Mouse (Mus musculus) lung, embryonic 14.5 days (tissue): ENCODE data around the gene Mid1ip1. TPM values are rescaled to one million over a fixed set of nuclear protein-coding genes. Genes with fewer than 3 reads are reported as not detected.

Experiments
- ATAC-seq: fragments of 200-750 bp; cut with Nextera tagmentation; 2 replicates; pipeline ENCODE4 v1.8.0; 2017; ENCODE audit warnings: mild to moderate bottlenecking, moderate TSS enrichment, moderate library complexity; ENCODE audit not compliant: insufficient read depth
- DNase-seq: peaks from one replicate; pipeline ENCODE4 v3.0.0-alpha.2; 2015
- H3K27ac ChIP-seq: fragments of 300-500 bp; sonication (generic); 2 replicates; pipeline ENCODE4 v1.5.1; 2014; ENCODE audit warnings: low read depth, mild to moderate bottlenecking, moderate library complexity
- H3K27me3 ChIP-seq: fragments of 300-500 bp; sonication (generic); 2 replicates; pipeline ENCODE4 v1.6.1; 2014; ENCODE audit warnings: low read length, control low read depth; ENCODE audit not compliant: insufficient read depth
- H3K36me3 ChIP-seq: fragments of 300-500 bp; sonication (generic); 2 replicates; pipeline ENCODE4 v1.6.1; 2014; ENCODE audit warnings: control low read depth; ENCODE audit not compliant: insufficient read depth
- H3K4me1 ChIP-seq: fragments of 300-500 bp; sonication (generic); 2 replicates; pipeline ENCODE4 v1.6.1; 2014; ENCODE audit warnings: antibody characterized with exemption, control low read depth; ENCODE audit not compliant: insufficient read depth
- H3K4me2 ChIP-seq: fragments of 300-500 bp; sonication (generic); 2 replicates; pipeline ENCODE4 v1.6.1; 2014; ENCODE audit warnings: mild to moderate bottlenecking
- H3K4me3 ChIP-seq: fragments of 300-500 bp; sonication (generic); 2 replicates; pipeline ENCODE4 v1.5.1; 2014; ENCODE audit warnings: low read depth, low read length
- H3K9ac ChIP-seq: fragments of 300-500 bp; sonication (generic); 2 replicates; pipeline ENCODE4 v1.6.1; 2014
- H3K9me3 ChIP-seq: fragments of 300-500 bp; sonication (generic); 2 replicates; pipeline ENCODE4 v1.6.1; 2016; ENCODE audit warnings: low read depth, low read length, control low read depth
- CTCF ChIP-seq: IDR thresholded peaks from 2 replicates; pipeline ENCODE4 v1.5.1; 2016; ENCODE audit warnings: antibody characterized with exemption, low read depth
- WGBS: fragments of 180-500 bp; shearing (Covaris S2); extraction: QIAGEN DNeasy Blood & Tissue Kit; methylation state at CpG from one replicate; pipeline ENCODE4 v1.1.7; 2014; 5-methylcytosine and 5-hydroxymethylcytosine counted together
- polyA plus RNA-seq: library from polyadenylated mRNA; unstranded; fragments of >200 nt; fragmentation: Nextera tagmentation; extraction: Ambion mirVana; gene quantifications from 2 replicates; pipeline ENCODE4 v1.2.1, GENCODE M21; 2014

Gene Mid1ip1
- polyA plus RNA-seq, result 72.8 and 77.8 TPM in 2 replicates

- Histone ChIP-seq H3K27ac (peak within 1 kb of the TSS; percentile 78), H3K27me3 (no peaks in the 10 kb centered on the region), H3K4me2 (peak within 1 kb of the TSS; percentile 65), H3K9me3 (no peaks in the 10 kb centered on the region), H3K36me3 (no peaks in the 10 kb centered on the region), H3K4me1 (no peaks in the 10 kb centered on the region), H3K9ac (no peak within 1 kb of the TSS), H3K4me3 (0 out of 2 replicates have a peak within 1 kb of the TSS, but pooled peaks have one; percentile 8)
- ATAC-seq (peak; percentile 69), DNase-seq (peak; percentile 96)
- 4% methylated on average over 12 of the region's 12 CpGs for WGBS
- no peak for TF ChIP-seq CTCF
Observed at GRCm38 (mm10) chrX:10714696-10715140, at the start of gene Mid1ip1. Gene Mid1ip1, plus strand, starts transcription at chrX:10715013.

GRCm38 (mm10) chrX:10694455-10695180, 20.2 kb upstream of the Mid1ip1 start:
- Histone ChIP-seq H3K4me2 (no peak overlapping the region), H3K27me3 (no peaks in the 10 kb centered on the region), H3K27ac (no peak overlapping the region), H3K4me1 (no peaks in the 10 kb centered on the region), H3K9ac (no peak overlapping the region), H3K36me3 (no peaks in the 10 kb centered on the region), H3K9me3 (no peaks in the 10 kb centered on the region), H3K4me3 (no peak overlapping the region)
- ATAC-seq (no peak), DNase-seq (no peak)
- TF ChIP-seq CTCF, result no peak
- 78% methylated on average over 5 of the region's 5 CpGs for WGBS

- WGBS, result 82% methylated on average over 3 of the region's 3 CpGs
- Histone ChIP-seq H3K4me2 (no peak overlapping the region), H3K27me3 (no peaks in the 10 kb centered on the region), H3K9ac (no peak overlapping the region), H3K36me3 (no peaks in the 10 kb centered on the region), H3K4me3 (no peak overlapping the region), H3K27ac (no peak overlapping the region), H3K9me3 (no peaks in the 10 kb centered on the region), H3K4me1 (no peaks in the 10 kb centered on the region)
- TF ChIP-seq CTCF, result no peak
- no peak for ATAC-seq
- no peak for DNase-seq
Observed at GRCm38 (mm10) chrX:10706728-10707127, 8.1 kb upstream of the Mid1ip1 start.

- Histone ChIP-seq H3K9ac (no peak overlapping the region), H3K4me1 (no peaks in the 10 kb centered on the region), H3K27ac (peak overlapping the region; percentile 63), H3K4me2 (peak overlapping the region; percentile 65), H3K27me3 (no peaks in the 10 kb centered on the region), H3K36me3 (no peaks in the 10 kb centered on the region), H3K9me3 (no peaks in the 10 kb centered on the region), H3K4me3 (0 out of 2 replicates have a peak overlapping the region, but pooled peaks have one; percentile 8)
- DNase-seq (no peak), ATAC-seq (no peak)
- 38% methylated on average over 11 of the region's 11 CpGs for WGBS
- TF ChIP-seq CTCF, result peak; percentile 38
Observed at GRCm38 (mm10) chrX:10713839-10714637, 775 bp upstream of the Mid1ip1 start.

- Histone ChIP-seq H3K27ac (peak overlapping the region; percentile 89), H3K4me1 (no peaks in the 10 kb centered on the region), H3K27me3 (no peaks in the 10 kb centered on the region), H3K4me2 (peak overlapping the region; percentile 65), H3K9me3 (no peaks in the 10 kb centered on the region), H3K36me3 (no peaks in the 10 kb centered on the region), H3K9ac (peak overlapping the region; percentile 70), H3K4me3 (peak overlapping the region; percentile 62)
- no peak for TF ChIP-seq CTCF
- peak; percentile 88 for DNase-seq
- WGBS, result 12% methylated on average over 47 of the region's 50 CpGs
- peak; percentile 94 for ATAC-seq
Observed at GRCm38 (mm10) chrX:10716917-10717763, 2.3 kb downstream of the Mid1ip1 start.

GRCm38 (mm10) chrX:10718021-10718837, 3.4 kb downstream of the Mid1ip1 start:
- ATAC-seq (no peak), DNase-seq (peak; percentile 27)
- no peaks in the 10 kb centered on the region for H3K9me3 ChIP-seq
- H3K4me1 ChIP-seq, result no peaks in the 10 kb centered on the region
- H3K4me3 ChIP-seq, result peak overlapping the region; percentile 62
- peak overlapping the region; percentile 65 for H3K4me2 ChIP-seq
- 8% methylated on average over 61 of the region's 61 CpGs for WGBS
- H3K27me3 ChIP-seq, result no peaks in the 10 kb centered on the region
- H3K9ac ChIP-seq, result peak overlapping the region; percentile 70
- no peak for TF ChIP-seq CTCF
- H3K36me3 ChIP-seq, result no peaks in the 10 kb centered on the region
- peak overlapping the region; percentile 89 for H3K27ac ChIP-seq
